Mouse (Mus musculus) small intestine, adult 2 months (tissue): ENCODE results near the gene Wfdc8. TPM values are rescaled to one million over a fixed set of nuclear protein-coding genes. Genes with fewer than 3 reads are reported as not detected.

Source experiments
- H3K27ac ChIP-seq: fragments of 200-500 bp; 2 replicates; pipeline ENCODE4 v1.5.1; 2012; ENCODE audit warnings: low read depth, low read length, control low read depth, inconsistent platforms; ENCODE audit not compliant: insufficient read depth
- H3K27me3 ChIP-seq: fragments of 200-500 bp; 2 replicates; pipeline ENCODE4 v1.6.1; 2012; ENCODE audit warnings: mild to moderate bottlenecking, moderate library complexity, low read length, inconsistent platforms; ENCODE audit not compliant: control insufficient read depth, insufficient read depth
- H3K36me3 ChIP-seq: fragments of 200-500 bp; 2 replicates; pipeline ENCODE4 v1.6.1; 2012; ENCODE audit warnings: mild to moderate bottlenecking, low read length, control low read depth, inconsistent platforms; ENCODE audit not compliant: control insufficient read depth, insufficient read depth
- H3K4me1 ChIP-seq: fragments of 200-500 bp; 2 replicates; pipeline ENCODE4 v1.6.1; 2012; ENCODE audit warnings: low read length, inconsistent platforms, mixed read lengths; ENCODE audit not compliant: control insufficient read depth, insufficient read depth, insufficient read length
- H3K4me3 ChIP-seq: fragments of 200-500 bp; 2 replicates; pipeline ENCODE4 v1.5.1; 2012; ENCODE audit warnings: low read depth, mild to moderate bottlenecking, control low read depth, inconsistent platforms, low read length, moderate library complexity
- CTCF ChIP-seq: fragments of 200-500 bp; IDR thresholded peaks from 2 replicates; pipeline ENCODE4 v1.5.1; 2012; ENCODE audit warnings: low read depth, mild to moderate bottlenecking, control low read depth, inconsistent platforms, low read length, moderate library complexity, mixed read lengths; ENCODE audit not compliant: insufficient replicate concordance, insufficient read length; ENCODE audit errors: extremely low read depth
- POLR2A ChIP-seq: fragments of 200-500 bp; IDR thresholded peaks from 2 replicates; pipeline ENCODE4 v1.6.1; 2012; ENCODE audit warnings: low read depth, mild to moderate bottlenecking, control low read depth, inconsistent platforms, low read length, moderate library complexity
- WGBS: fragments of 180-500 bp; shearing (Covaris S2); methylation state at CpG from one replicate; pipeline ENCODE4 v1.1.7; 2018; 5-methylcytosine and 5-hydroxymethylcytosine counted together
- polyA plus RNA-seq: library from polyadenylated mRNA; depleted of rRNA; stranded (reverse); fragments of >200 nt; gene quantifications from 2 replicates; pipeline ENCODE4 v1.2.3, GENCODE M21; 2012; rRNA removed

The Wfdc8 gene
- polyA plus RNA-seq, 1 experiment = not detected

GRCm38 (mm10) chr2:164549963-164550894 is 63.2 kb downstream of the Wfdc8 start:
- TF ChIP-seq POLR2A (no peak), CTCF (no peak)
- no peak overlapping the region for H3K27ac ChIP-seq
- no peaks in the 10 kb centered on the region for H3K4me1 ChIP-seq
- H3K27me3 ChIP-seq = no peaks in the 10 kb centered on the region
- 40% methylated on average over 10 of the region's 10 CpGs for WGBS
- no peaks in the 10 kb centered on the region for H3K36me3 ChIP-seq
- no peak overlapping the region for H3K4me3 ChIP-seq

- H3K27me3 ChIP-seq = no peaks in the 10 kb centered on the region
- 17% methylated on average over 4 of the region's 4 CpGs for WGBS
- H3K4me3 ChIP-seq = no peak overlapping the region
- TF ChIP-seq POLR2A (no peak), CTCF (no peak)
- no peak overlapping the region for H3K27ac ChIP-seq
- no peaks in the 10 kb centered on the region for H3K36me3 ChIP-seq
- no peaks in the 10 kb centered on the region for H3K4me1 ChIP-seq
These were observed 64.1 kb downstream of the Wfdc8 start for GRCm38 (mm10) chr2:164549338-164549737.

Other genes starting within 250 kb of the Wfdc8 start
- gene Slpi, start 224.5 kb downstream of the Wfdc8 start, polyA plus RNA-seq = 16.0 and 22.3 TPM in 2 replicates
- 0.19 and 127 TPM in 2 replicates for gene Rbpjl, start 210.5 kb downstream of the Wfdc8 start, polyA plus RNA-seq
- gene Matn4, start 208.5 kb downstream of the Wfdc8 start, polyA plus RNA-seq = 0.49 and 2.7 TPM in 2 replicates
- gene Sdc4, start 169.7 kb downstream of the Wfdc8 start, polyA plus RNA-seq = 21.3 and 52.2 TPM in 2 replicates
- gene Sys1, start 156.7 kb downstream of the Wfdc8 start, polyA plus RNA-seq = 187 and 276 TPM in 2 replicates
- 35.0 and 79.8 TPM in 2 replicates for gene Gm20458, start 152.7 kb downstream of the Wfdc8 start, polyA plus RNA-seq
- not detected in 2 replicates for gene Trp53tg5, start 139.9 kb downstream of the Wfdc8 start, polyA plus RNA-seq
- gene Dbndd2, start 127.5 kb downstream of the Wfdc8 start, polyA plus RNA-seq = 38.4 and 61.6 TPM in 2 replicates
- 117 and 171 TPM in 2 replicates for gene Pigt, start 116.1 kb downstream of the Wfdc8 start, polyA plus RNA-seq
- 3.2 and 40.1 TPM in 2 replicates for gene Wfdc2, start 51.2 kb downstream of the Wfdc8 start, polyA plus RNA-seq
- gene Spint3, start 40.2 kb downstream of the Wfdc8 start, polyA plus RNA-seq = not detected in 2 replicates
- not detected in 2 replicates for gene Wfdc6a, start 28.2 kb downstream of the Wfdc8 start, polyA plus RNA-seq
- gene Eppin, start 20.0 kb downstream of the Wfdc8 start, polyA plus RNA-seq = not detected in 2 replicates
- not detected in 2 replicates for gene Wfdc6b, start 104 bp downstream of the Wfdc8 start, polyA plus RNA-seq
- gene Wfdc16, start 25.2 kb upstream of the Wfdc8 start, polyA plus RNA-seq = not detected in 2 replicates
- 1.8 TPM in 1 of 2 replicates, not detected in the other for gene Wfdc10, start 42.4 kb upstream of the Wfdc8 start, polyA plus RNA-seq
- gene Wfdc9, start 43.0 kb upstream of the Wfdc8 start, polyA plus RNA-seq = not detected in 2 replicates
- gene Wfdc11, start 60.5 kb upstream of the Wfdc8 start, polyA plus RNA-seq = not detected in 2 replicates
- not detected in 2 replicates for gene Wfdc13, start 71.5 kb upstream of the Wfdc8 start, polyA plus RNA-seq
- gene Spint4, start 84.9 kb upstream of the Wfdc8 start, polyA plus RNA-seq = not detected in 2 replicates
- gene Spint5, start 101.7 kb upstream of the Wfdc8 start, polyA plus RNA-seq = not detected in 2 replicates
- 0.06 and 0.75 TPM in 2 replicates for gene Wfdc3, start 132.3 kb upstream of the Wfdc8 start, polyA plus RNA-seq
- 20.9 and 37.8 TPM in 2 replicates for gene Dnttip1, start 132.4 kb upstream of the Wfdc8 start, polyA plus RNA-seq
- gene Ube2c, start 156.3 kb upstream of the Wfdc8 start, polyA plus RNA-seq = 39.1 and 91.2 TPM in 2 replicates
- gene Tnnc2, start 166.3 kb upstream of the Wfdc8 start, polyA plus RNA-seq = not detected in 2 replicates
- 9.7 and 19.2 TPM in 2 replicates for gene Snx21, start 172.2 kb upstream of the Wfdc8 start, polyA plus RNA-seq
- gene Acot8, start 191.3 kb upstream of the Wfdc8 start, polyA plus RNA-seq = 76.9 and 102 TPM in 2 replicates
- 1.7 and 2.6 TPM in 2 replicates for gene Zswim3, start 191.5 kb upstream of the Wfdc8 start, polyA plus RNA-seq
- 4.8 and 8.1 TPM in 2 replicates for gene Zswim1, start 209.1 kb upstream of the Wfdc8 start, polyA plus RNA-seq
- gene Spata25, start 214.9 kb upstream of the Wfdc8 start, polyA plus RNA-seq = not detected in 2 replicates
- gene Ctsa, start 219.2 kb upstream of the Wfdc8 start, polyA plus RNA-seq = 156 and 235 TPM in 2 replicates
- 1.7 and 3.1 TPM in 2 replicates for gene Neurl2, start 219.8 kb upstream of the Wfdc8 start, polyA plus RNA-seq
- gene Pltp, start 244.1 kb upstream of the Wfdc8 start, polyA plus RNA-seq = 20.9 and 34.2 TPM in 2 replicates